Mouse (Mus musculus) cerebellum, postnatal 4 days (tissue): ENCODE measurements around the gene Marf1.
"Not testable (repeated sequence)": the region's sequence is repeated elsewhere in the genome, so short reads cannot be mapped to it uniquely, and the experiment has no call there.

Experiments
- DNase-seq, 2 experiments: peaks; one replicate each; pipeline ENCODE4 v3.0.0; 2022; ENCODE audit warnings: low spot score in 2 of 2, mixed read lengths in 1 of 2

Marf1 gene

DNA sequence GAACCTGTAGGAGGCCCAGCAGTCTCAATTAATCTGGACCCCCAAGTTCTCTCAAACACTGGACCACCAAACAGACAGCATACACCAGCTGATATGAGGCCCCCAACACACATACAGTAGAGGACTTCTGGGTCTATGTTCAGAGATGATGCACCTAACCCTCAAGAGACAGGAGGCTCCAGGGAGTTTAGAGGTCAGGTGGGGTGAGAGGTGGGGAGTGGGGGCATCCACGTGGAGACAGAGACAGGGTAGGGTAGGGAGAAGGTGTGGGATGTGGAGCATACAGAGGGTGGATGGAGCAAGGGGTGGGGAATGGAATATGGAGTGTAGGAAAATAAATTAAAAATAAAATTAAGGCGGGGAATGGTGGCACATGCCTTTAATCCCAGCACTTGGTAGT, 94.5 kb downstream of the Marf1 start:
- not testable (repeated sequence) for DNase-seq

DNA sequence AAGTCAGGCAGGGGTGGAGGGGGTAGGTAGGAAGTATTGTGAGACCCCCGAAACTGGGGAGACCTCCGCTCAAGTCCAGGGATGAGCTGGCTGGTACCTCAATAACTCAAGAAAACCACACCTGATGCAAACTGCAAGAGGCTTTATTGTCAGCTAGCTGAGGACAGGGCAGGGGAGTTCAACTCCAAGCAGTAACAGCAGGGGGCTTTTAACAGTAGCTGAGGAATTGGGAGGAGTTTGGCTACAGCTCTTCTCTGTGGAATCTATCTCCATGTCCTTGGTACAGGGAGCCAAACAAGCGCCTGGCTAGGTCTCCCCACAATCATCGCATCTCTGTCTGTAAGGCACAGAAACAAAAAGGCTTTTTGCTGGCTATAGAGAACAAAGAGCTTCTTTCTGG, 96.6 kb downstream of the Marf1 start:
- not testable (repeated sequence) for DNase-seq

GRCm38 (mm10) chr16:14059869-14060268, 103.3 kb downstream of the Marf1 start:
- no peak for DNase-seq
